Mouse (Mus musculus) kidney, postnatal 0 days (tissue): ENCODE results near the gene Layn. TPM values are rescaled to one million over a fixed set of nuclear protein-coding genes. Genes with fewer than 3 reads are reported as not detected.
A peak's percentile ranks its signal among the peaks of the same experiment; 100 is the strongest.

Source experiments
- ATAC-seq: fragments of 200-750 bp; cut with Nextera tagmentation; replicated peaks from 2 replicates; pipeline ENCODE4 v1.8.0; 2017; ENCODE audit warnings: low read depth, moderate number of reproducible peaks, moderate TSS enrichment, moderate library complexity; ENCODE audit not compliant: low FRiP score
- DNase-seq: peaks from one replicate; pipeline ENCODE4 v3.0.0-alpha.2; 2016; ENCODE audit warnings: low spot score
- H3K27ac ChIP-seq: fragments of 300-500 bp; sonication (generic); 2 replicates; pipeline ENCODE4 v1.5.1; 2014; ENCODE audit warnings: mild to moderate bottlenecking
- H3K27me3 ChIP-seq: fragments of 300-500 bp; sonication (generic); 2 replicates; pipeline ENCODE4 v1.6.1; 2014; ENCODE audit warnings: low read length, mixed read lengths; ENCODE audit not compliant: insufficient read depth
- H3K36me3 ChIP-seq: fragments of 300-500 bp; sonication (generic); 2 replicates; pipeline ENCODE4 v1.6.1; 2014; ENCODE audit warnings: low read length, mixed read lengths; ENCODE audit not compliant: insufficient read depth
- H3K4me1 ChIP-seq: fragments of 300-500 bp; sonication (generic); replicated peaks from 2 replicates; pipeline ENCODE4 v1.6.1; 2014; ENCODE audit warnings: antibody characterized with exemption, low read length, mixed read lengths; ENCODE audit not compliant: insufficient read depth
- H3K4me2 ChIP-seq: fragments of 300-500 bp; sonication (generic); 2 replicates; pipeline ENCODE4 v1.6.1; 2014; ENCODE audit warnings: mild to moderate bottlenecking, low read length, moderate library complexity, mixed read lengths
- H3K4me3 ChIP-seq: fragments of 300-500 bp; sonication (generic); replicated peaks from 2 replicates; pipeline ENCODE4 v1.5.1; 2014; ENCODE audit warnings: low read depth, low read length
- H3K9ac ChIP-seq: fragments of 300-500 bp; sonication (generic); 2 replicates; pipeline ENCODE4 v1.6.1; 2014; ENCODE audit warnings: low read depth, low read length
- H3K9me3 ChIP-seq: fragments of 300-500 bp; sonication (generic); replicated peaks from 2 replicates; pipeline ENCODE4 v1.6.1; 2016; ENCODE audit warnings: low read length, inconsistent platforms, mixed read lengths
- CTCF ChIP-seq: IDR thresholded peaks from 2 replicates; pipeline ENCODE4 v1.5.1; 2016; ENCODE audit warnings: antibody characterized with exemption, low read depth, mild to moderate bottlenecking, moderate library complexity
- WGBS: fragments of 180-500 bp; shearing (Covaris S2); extraction: QIAGEN DNeasy Blood & Tissue Kit; methylation state at CpG from one replicate; pipeline ENCODE4 v1.1.7; 2014; 5-methylcytosine and 5-hydroxymethylcytosine counted together
- polyA plus RNA-seq: library from polyadenylated mRNA; unstranded; fragments of >200 nt; fragmentation: Nextera tagmentation; extraction: Ambion mirVana; gene quantifications from 2 replicates; pipeline ENCODE4 v1.2.1, GENCODE M21; 2015

Gene Layn
- 8.0 and 8.5 TPM in 2 replicates for polyA plus RNA-seq

- DNase-seq (peak; percentile 97), ATAC-seq (peak; percentile 95)
- TF ChIP-seq CTCF: peak; percentile 45; the same call in 1 of the 2 replicates
- H3K27me3 ChIP-seq: no peaks in the 10 kb centered on the region
- WGBS: 1% methylated on average over 14 of the region's 14 CpGs
- H3K9ac ChIP-seq: peak within 1 kb of the TSS; percentile 61
- H3K4me2 ChIP-seq: peak within 1 kb of the TSS; percentile 97
- peaks cover 8% of the 10 kb centered on the region for H3K4me1 ChIP-seq
- H3K27ac ChIP-seq: peak within 1 kb of the TSS; percentile 68; the same call in 1 of the 2 replicates
- H3K36me3 ChIP-seq: no peaks in the 10 kb centered on the region
- H3K4me3 ChIP-seq: peak within 1 kb of the TSS; percentile 53
- no peaks in the 10 kb centered on the region for H3K9me3 ChIP-seq
Observed at GRCm38 (mm10) chr9:51076979-51077315, at the start of gene Layn. Layn (minus strand) TSS chr9:51077094.

- H3K4me3 ChIP-seq: no peak overlapping the region
- no peak overlapping the region for H3K9ac ChIP-seq
- no peak overlapping the region for H3K4me2 ChIP-seq
- 78% methylated on average over 4 of the region's 4 CpGs for WGBS
- H3K9me3 ChIP-seq: no peaks in the 10 kb centered on the region
- TF ChIP-seq CTCF: no peak
- no peaks in the 10 kb centered on the region for H3K36me3 ChIP-seq
- no peaks in the 10 kb centered on the region for H3K4me1 ChIP-seq
- no peak for DNase-seq
- H3K27me3 ChIP-seq: no peaks in the 10 kb centered on the region
- ATAC-seq: no peak
- no peak overlapping the region for H3K27ac ChIP-seq
Observed at GRCm38 (mm10) chr9:51114767-51115166, 37.9 kb upstream of the Layn start.

- DNase-seq: no peak
- WGBS: 70% methylated on average over 2 of the region's 2 CpGs
Observed at GRCm38 (mm10) chr9:51105751-51106150, 28.9 kb upstream of the Layn start.

GRCm38 (mm10) chr9:51103808-51104514 is 27.1 kb upstream of the Layn start:
- no peak for TF ChIP-seq CTCF
- no peak overlapping the region for H3K27ac ChIP-seq
- DNase-seq: peak; percentile 67
- no peaks in the 10 kb centered on the region for H3K36me3 ChIP-seq
- H3K27me3 ChIP-seq: no peaks in the 10 kb centered on the region
- H3K9me3 ChIP-seq: no peaks in the 10 kb centered on the region
- peak overlapping the region; percentile 50 for H3K9ac ChIP-seq
- 14% methylated on average over 29 of the region's 30 CpGs for WGBS
- peak overlapping the region; percentile 46 for H3K4me3 ChIP-seq
- peaks cover 8% of the 10 kb centered on the region; the same call in 1 of the 2 replicates for H3K4me1 ChIP-seq
- peak; percentile 82 for ATAC-seq
- H3K4me2 ChIP-seq: peak overlapping the region; percentile 96

More at GRCm38 (mm10) chr9:51105751-51106150, 28.9 kb upstream of the Layn start:
- H3K36me3 ChIP-seq: no peaks in the 10 kb centered on the region
- no peak overlapping the region for H3K4me3 ChIP-seq
- no peak overlapping the region for H3K27ac ChIP-seq
- no peaks in the 10 kb centered on the region for H3K27me3 ChIP-seq
- no peak for TF ChIP-seq CTCF
- H3K9ac ChIP-seq: no peak overlapping the region
- H3K9me3 ChIP-seq: no peaks in the 10 kb centered on the region
- H3K4me1 ChIP-seq: peaks cover 8% of the 10 kb centered on the region; the same call in 1 of the 2 replicates
- no peak for ATAC-seq
- no peak overlapping the region for H3K4me2 ChIP-seq

- peak; percentile 60 for ATAC-seq
- no peak overlapping the region for H3K27ac ChIP-seq
Observed at GRCm38 (mm10) chr9:51102963-51103807, 26.3 kb upstream of the Layn start.

GRCm38 (mm10) chr9:51101756-51102425 is 25.0 kb upstream of the Layn start, which contains the start of gene 4833427G06Rik:
4833427G06Rik (minus strand) TSS chr9:51102078.
- H3K4me1 ChIP-seq: peaks cover 8% of the 10 kb centered on the region; the same call in 1 of the 2 replicates
- H3K9ac ChIP-seq: no peak within 1 kb of the TSS
- H3K36me3 ChIP-seq: no peaks in the 10 kb centered on the region
- peak within 1 kb of the TSS; percentile 96 for H3K4me2 ChIP-seq
- no peaks in the 10 kb centered on the region for H3K9me3 ChIP-seq
- peak; percentile 34; the same call in 1 of the 2 replicates for TF ChIP-seq CTCF
- DNase-seq: peak; percentile 88
- WGBS: 7% methylated on average over 27 of the region's 27 CpGs
- ATAC-seq: peak; percentile 60
- H3K27me3 ChIP-seq: no peaks in the 10 kb centered on the region
- peak within 1 kb of the TSS; percentile 11; the same call in 1 of the 2 replicates for H3K4me3 ChIP-seq
- H3K27ac ChIP-seq: no peak within 1 kb of the TSS

More at GRCm38 (mm10) chr9:51102963-51103807, 26.3 kb upstream of the Layn start:
- Histone ChIP-seq H3K9ac (peak overlapping the region; percentile 50), H3K27me3 (no peaks in the 10 kb centered on the region), H3K9me3 (no peaks in the 10 kb centered on the region), H3K4me1 (peaks cover 8% of the 10 kb centered on the region; the same call in 1 of the 2 replicates), H3K4me3 (peak overlapping the region; percentile 46), H3K4me2 (peak overlapping the region; percentile 96), H3K36me3 (no peaks in the 10 kb centered on the region)
- WGBS: 2% methylated on average over 43 of the region's 44 CpGs
- no peak for TF ChIP-seq CTCF
- DNase-seq: peak; percentile 60
